Mouse (Mus musculus) thymus, adult 2 months (tissue): Measurements from ENCODE around the gene Clcnkb. TPM values are rescaled to one million over a fixed set of nuclear protein-coding genes. Genes with fewer than 3 reads are reported as not detected.

Experiments used
- DNase-seq: peaks from one replicate; pipeline ENCODE4 v3.0.0; 2021
- H3K27ac ChIP-seq: fragments of 200-500 bp; 2 replicates; pipeline ENCODE4 v1.5.1; 2012; ENCODE audit warnings: low read length, control low read depth; ENCODE audit not compliant: control insufficient read depth, insufficient read depth
- H3K27me3 ChIP-seq: fragments of 200-500 bp; 2 replicates; pipeline ENCODE4 v1.6.1; 2012; ENCODE audit warnings: mild to moderate bottlenecking, low read length, moderate library complexity, mixed read lengths; ENCODE audit not compliant: control insufficient read depth, insufficient read depth
- H3K36me3 ChIP-seq: fragments of 200-500 bp; 2 replicates; pipeline ENCODE4 v1.6.1; 2012; ENCODE audit warnings: mild to moderate bottlenecking, low read length, moderate library complexity; ENCODE audit not compliant: control insufficient read depth, insufficient read depth
- H3K4me1 ChIP-seq: fragments of 200-500 bp; replicated peaks from 2 replicates; pipeline ENCODE4 v1.6.1; 2012; ENCODE audit warnings: low read length; ENCODE audit not compliant: control insufficient read depth, insufficient read depth
- H3K4me3 ChIP-seq: fragments of 200-500 bp; 2 replicates; pipeline ENCODE4 v1.5.1; 2012; ENCODE audit warnings: mild to moderate bottlenecking, low read length, control low read depth, moderate library complexity; ENCODE audit not compliant: control insufficient read depth, insufficient read depth
- CTCF ChIP-seq: fragments of 200-500 bp; IDR thresholded peaks from 2 replicates; pipeline ENCODE4 v1.5.1; 2012; ENCODE audit warnings: mild to moderate bottlenecking, control low read depth, low read length, moderate library complexity, borderline replicate concordance; ENCODE audit not compliant: control insufficient read depth, poor library complexity, insufficient read depth; ENCODE audit errors: extremely low read depth
- POLR2A ChIP-seq: fragments of 200-500 bp; IDR thresholded peaks from 2 replicates; pipeline ENCODE4 v1.6.1; 2012; ENCODE audit warnings: mild to moderate bottlenecking, low read length, control low read depth, moderate library complexity; ENCODE audit not compliant: control insufficient read depth, poor library complexity, insufficient read depth; ENCODE audit errors: extremely low read depth
- WGBS: fragments of 180-500 bp; shearing (Covaris S2); methylation state at CpG from one replicate; pipeline ENCODE4 v1.1.7; 2018; 5-methylcytosine and 5-hydroxymethylcytosine counted together
- polyA plus RNA-seq: library from polyadenylated mRNA; depleted of rRNA; stranded (reverse); fragments of >200 nt; gene quantifications from 2 replicates; pipeline ENCODE4 v1.2.3, GENCODE M21; 2012

Clcnkb gene
- polyA plus RNA-seq, 1 experiment: 0.27 TPM

DNA sequence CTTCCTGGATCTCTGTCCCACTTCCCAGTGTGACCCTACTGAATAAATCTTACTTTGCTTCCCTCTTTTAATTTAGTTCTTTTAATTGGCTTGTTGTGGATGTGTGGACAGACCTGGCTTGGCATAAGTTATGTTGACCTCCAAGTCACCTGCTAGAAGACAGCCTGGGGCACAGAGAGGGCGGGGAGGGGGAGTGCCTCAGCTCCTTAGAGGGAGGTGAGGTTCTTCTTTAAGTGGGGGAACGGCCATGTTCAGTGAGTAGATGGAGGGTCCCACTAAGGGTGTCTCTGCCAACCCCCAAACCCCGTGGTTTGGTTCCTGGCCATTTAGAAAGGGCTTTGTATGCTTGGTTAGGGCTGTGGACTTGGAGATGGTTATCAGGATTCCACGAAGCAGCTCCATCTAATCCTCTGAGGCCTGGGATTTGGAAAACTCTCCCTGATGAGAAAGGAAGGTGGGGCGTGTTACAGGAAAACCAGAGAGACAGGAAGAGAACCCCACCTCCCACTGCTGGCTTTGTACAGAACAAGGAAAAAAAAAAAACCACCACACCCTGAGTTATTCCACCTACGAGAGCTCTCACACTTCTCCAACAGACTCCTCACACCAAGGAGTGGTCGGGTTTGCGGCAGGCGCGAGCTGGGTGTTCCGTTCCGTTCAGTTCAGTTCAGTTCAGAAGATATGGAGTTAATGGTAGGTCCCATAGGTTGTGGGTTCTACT is 23.4 kb upstream of the Clcnkb start:
- no peak overlapping the region for H3K27ac ChIP-seq
- H3K4me1 ChIP-seq: peaks cover 3% of the 10 kb centered on the region
- no peak for DNase-seq
- no peaks in the 10 kb centered on the region for H3K36me3 ChIP-seq
- no peak for TF ChIP-seq CTCF
- no peak for TF ChIP-seq POLR2A
- H3K27me3 ChIP-seq: no peaks in the 10 kb centered on the region
- WGBS: 70% methylated on average over 12 of the region's 12 CpGs
- no peak overlapping the region for H3K4me3 ChIP-seq

DNA sequence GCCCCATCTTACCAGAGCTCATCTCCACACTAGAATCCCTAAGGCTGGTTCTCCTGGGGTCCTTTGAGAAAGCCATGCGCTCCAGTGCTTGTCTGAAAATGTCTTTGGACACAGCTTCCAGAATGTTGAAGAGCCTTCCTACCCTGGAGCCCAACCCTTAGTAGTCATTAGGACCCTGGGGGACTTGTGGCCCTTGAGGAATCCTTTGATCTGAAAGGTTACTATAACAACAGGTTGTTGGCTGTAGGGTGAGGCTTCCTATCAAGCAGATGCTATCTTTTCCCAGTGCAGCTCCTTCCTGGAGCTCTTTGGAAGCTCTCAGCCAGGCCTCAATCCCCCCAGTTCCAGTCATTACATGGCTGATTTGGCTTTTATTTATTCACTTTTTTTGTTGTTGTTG is 20.2 kb upstream of the Clcnkb start, which contains the start of gene Srarp:
TSS of gene Srarp (minus strand) at position 132 of the 400 bp plus-strand sequence.
- TF ChIP-seq POLR2A: no peak
- no peak for TF ChIP-seq CTCF
- no peaks in the 10 kb centered on the region for H3K27me3 ChIP-seq
- DNase-seq: no peak
- WGBS: 100% methylated on average over 1 of the region's 1 CpGs
- no peak within 1 kb of the TSS for H3K4me3 ChIP-seq
- H3K27ac ChIP-seq: no peak within 1 kb of the TSS
- no peaks in the 10 kb centered on the region for H3K36me3 ChIP-seq
- H3K4me1 ChIP-seq: 0 out of 2 replicates have a peak, but pooled peaks cover 3% of the 10 kb centered on the region

DNA sequence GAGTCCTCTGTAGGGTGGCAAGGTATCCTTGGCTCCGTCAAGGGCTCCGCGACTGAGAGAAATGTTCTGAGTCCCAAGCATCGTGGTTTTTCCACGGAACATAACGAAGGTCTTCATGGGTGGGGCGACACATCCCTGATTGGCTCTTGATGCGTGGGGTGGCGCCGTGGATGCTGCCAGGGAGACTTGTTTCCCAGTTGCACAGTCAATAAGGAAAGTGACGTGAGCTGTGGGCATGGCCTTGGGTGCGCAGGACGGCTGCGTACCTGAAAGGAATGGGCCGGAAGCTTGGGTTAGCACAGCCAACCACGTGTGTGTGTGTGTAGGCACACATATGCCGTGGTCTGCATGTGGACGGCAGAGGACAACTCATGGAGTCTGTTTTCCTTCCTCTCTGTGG is 17.4 kb upstream of the Clcnkb start:
- TF ChIP-seq CTCF (no peak), POLR2A (no peak)
- no peak for DNase-seq
- no peaks in the 10 kb centered on the region for H3K27me3 ChIP-seq
- H3K4me3 ChIP-seq: no peak overlapping the region
- H3K4me1 ChIP-seq: 0 out of 2 replicates have a peak, but pooled peaks cover 3% of the 10 kb centered on the region
- H3K36me3 ChIP-seq: no peaks in the 10 kb centered on the region
- no peak overlapping the region for H3K27ac ChIP-seq
- WGBS: 93% methylated on average over 18 of the region's 18 CpGs

DNA sequence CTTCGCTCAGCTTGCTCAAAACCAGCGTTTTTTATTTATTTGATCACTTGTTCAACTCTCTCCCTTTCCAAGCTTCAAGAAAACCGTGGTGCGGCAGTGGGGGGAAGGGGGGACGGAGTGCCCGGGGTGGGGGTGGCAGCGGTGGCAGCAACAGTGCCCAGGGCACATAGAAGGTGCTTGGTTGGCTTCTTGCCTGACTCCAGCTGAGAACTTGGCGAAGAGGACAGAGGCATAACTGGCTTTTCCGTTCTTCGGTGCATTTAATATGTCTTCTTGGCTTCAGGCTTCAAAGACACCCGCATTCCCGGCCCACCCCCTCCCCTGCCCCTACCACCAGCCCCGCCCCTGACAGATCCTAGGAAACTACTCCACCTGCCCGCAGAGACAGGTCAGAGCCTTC is 16.9 kb upstream of the Clcnkb start:
- TF ChIP-seq CTCF (no peak), POLR2A (no peak)
- Histone ChIP-seq H3K4me3 (no peak overlapping the region), H3K27ac (no peak overlapping the region), H3K4me1 (0 out of 2 replicates have a peak, but pooled peaks cover 3% of the 10 kb centered on the region), H3K27me3 (no peaks in the 10 kb centered on the region), H3K36me3 (no peaks in the 10 kb centered on the region)
- 87% methylated on average over 14 of the region's 14 CpGs for WGBS
- DNase-seq: no peak

DNA sequence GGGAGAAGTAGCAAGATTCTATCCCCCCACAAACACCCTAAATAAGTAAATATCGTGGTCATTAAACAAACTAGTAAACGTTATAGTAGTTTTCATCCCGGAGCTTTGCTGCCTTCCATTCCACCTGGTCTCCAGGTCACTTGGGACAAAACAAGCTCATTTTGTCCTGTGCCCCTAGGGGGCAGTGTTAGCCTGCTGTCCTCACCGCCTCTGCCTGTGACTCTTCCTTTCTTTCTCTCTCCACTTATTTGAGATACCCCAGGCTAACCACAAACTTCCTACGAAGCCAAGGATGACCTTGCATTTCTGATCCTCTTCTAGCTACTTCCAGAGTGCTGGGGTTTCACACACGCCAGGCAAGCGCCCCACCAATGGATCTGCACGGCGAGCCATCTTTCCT is 15.2 kb upstream of the Clcnkb start:
- no peaks in the 10 kb centered on the region for H3K36me3 ChIP-seq
- no peak overlapping the region for H3K4me3 ChIP-seq
- 0 out of 2 replicates have a peak, but pooled peaks cover 6% of the 10 kb centered on the region for H3K4me1 ChIP-seq
- TF ChIP-seq CTCF (peak; percentile 52; the same call in 1 of the 2 replicates), POLR2A (no peak)
- H3K27ac ChIP-seq: no peak overlapping the region
- 16% methylated on average over 9 of the region's 9 CpGs for WGBS
- H3K27me3 ChIP-seq: no peaks in the 10 kb centered on the region
- DNase-seq: peak; percentile 78

DNA sequence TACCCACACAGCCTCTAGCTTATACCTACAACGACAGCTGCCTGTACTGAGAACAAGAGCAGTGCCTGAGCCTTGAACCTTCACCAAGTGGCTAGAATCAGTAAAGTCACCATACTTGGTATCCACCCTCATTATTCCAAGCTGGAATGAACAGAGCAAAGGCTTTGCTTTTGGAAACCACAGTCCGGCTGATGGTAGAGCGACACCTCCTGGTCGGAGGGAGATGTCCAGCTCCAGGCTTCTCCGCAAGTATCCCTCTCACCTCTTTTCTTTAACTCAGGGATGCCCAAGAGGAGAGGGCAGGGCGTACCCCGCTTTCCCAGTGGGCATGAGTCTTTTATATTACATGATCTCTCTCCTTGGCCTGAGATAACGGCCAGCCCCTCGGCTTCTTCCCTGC is 14.0 kb upstream of the Clcnkb start:
- DNase-seq: no peak
- Histone ChIP-seq H3K36me3 (no peaks in the 10 kb centered on the region), H3K27ac (no peak overlapping the region), H3K4me3 (no peak overlapping the region), H3K4me1 (peaks cover 14% of the 10 kb centered on the region), H3K27me3 (no peaks in the 10 kb centered on the region)
- 71% methylated on average over 9 of the region's 9 CpGs for WGBS
- TF ChIP-seq POLR2A: no peak
- TF ChIP-seq CTCF: no peak
